Mouse (Mus musculus): ENCODE data around the gene Atxn7l1.

- TF ChIP-seq POLR2A (IDR thresholded peaks at IDR 0.05; ENCODE audit: low read depth, low read length) (no peak), CTCF (IDR thresholded peaks at IDR 0.05; ENCODE audit: extremely low read depth, insufficient read depth, insufficient read length, insufficient replicate concordance) (no peak)
Measured at GRCm38 (mm10) chr12:33195175-33195574, 47.7 kb downstream of the Atxn7l1 start.

Data from spleen, adult 2 months (tissue).